Mouse (Mus musculus) CD4-positive helper T cell, adult 2 months (primary cell): ENCODE data around the gene Map1b.

ENCODE experiments used
- DNase-seq: peaks from one replicate; pipeline ENCODE4 v3.0.0-alpha.2; 2012; ENCODE audit warnings: low read depth, missing footprints, low spot score

The Map1b gene

GRCm38 (mm10) chr13:99528456-99528855, 12.1 kb upstream of the Map1b start:
- no peak for DNase-seq

- DNase-seq: no peak
Measured at GRCm38 (mm10) chr13:99527936-99528335, 11.6 kb upstream of the Map1b start.

- DNase-seq: no peak
Measured at GRCm38 (mm10) chr13:99525491-99525890, 9.2 kb upstream of the Map1b start.

- no peak for DNase-seq
Measured at GRCm38 (mm10) chr13:99517836-99518235, 1.5 kb upstream of the Map1b start.

GRCm38 (mm10) chr13:99515736-99516447, 448 bp downstream of the Map1b start:
- peak; percentile 35 for DNase-seq

GRCm38 (mm10) chr13:99514917-99515591, 1.3 kb downstream of the Map1b start:
- DNase-seq: peak; percentile 15

- DNase-seq: no peak
Measured at GRCm38 (mm10) chr13:99513990-99514389, 2.4 kb downstream of the Map1b start.

GRCm38 (mm10) chr13:99513138-99513537, 3.2 kb downstream of the Map1b start:
- peak; percentile 17 for DNase-seq

- DNase-seq: no peak
Measured at GRCm38 (mm10) chr13:99509896-99510295, 6.4 kb downstream of the Map1b start.

- DNase-seq: no peak
Measured at GRCm38 (mm10) chr13:99506580-99506962, 9.8 kb downstream of the Map1b start.

GRCm38 (mm10) chr13:99505826-99506579, 10.3 kb downstream of the Map1b start:
- DNase-seq: no peak

- peak; percentile 72 for DNase-seq
Measured at GRCm38 (mm10) chr13:99503370-99503979, 12.9 kb downstream of the Map1b start.

GRCm38 (mm10) chr13:99502911-99503310, 13.4 kb downstream of the Map1b start:
- DNase-seq: peak; percentile 43

- DNase-seq: peak; percentile 11
Measured at GRCm38 (mm10) chr13:99502126-99502744, 14.1 kb downstream of the Map1b start.

- no peak for DNase-seq
Measured at GRCm38 (mm10) chr13:99501393-99501792, 14.9 kb downstream of the Map1b start.

- no peak for DNase-seq
Measured at GRCm38 (mm10) chr13:99500609-99501008, 15.7 kb downstream of the Map1b start.

GRCm38 (mm10) chr13:99499764-99500163, 16.6 kb downstream of the Map1b start:
- no peak for DNase-seq

GRCm38 (mm10) chr13:99496106-99496505, 20.2 kb downstream of the Map1b start:
- DNase-seq: peak; percentile 11

GRCm38 (mm10) chr13:99494416-99494815, 21.9 kb downstream of the Map1b start:
- no peak for DNase-seq

- no peak for DNase-seq
Measured at GRCm38 (mm10) chr13:99493304-99493904, 22.9 kb downstream of the Map1b start.
